Mouse (Mus musculus) heart, postnatal 4 days (tissue): ENCODE data around the gene Nab2. TPM values are rescaled to one million over a fixed set of nuclear protein-coding genes. Genes with fewer than 3 reads are reported as not detected.
A peak's percentile ranks its signal among the peaks of the same experiment; 100 is the strongest.

ENCODE experiments used
- DNase-seq: peaks from one replicate; pipeline ENCODE4 v3.0.0; 2021
- total RNA-seq, 2 experiments: library from RNA; stranded (reverse); gene quantifications; 2 replicates each; pipeline ENCODE4 v1.2.3; 2021

Nab2 gene
- total RNA-seq, 2 experiments from 2014 or later: 13.5 to 14.9 TPM

- DNase-seq: peak; percentile 84
Measured at GRCm38 (mm10) chr10:127643553-127644238, 24.7 kb downstream of the Nab2 start.

GRCm38 (mm10) chr10:127642772-127643552 lies 25.4 kb downstream of the Nab2 start, which contains the start of gene Stat6:
TSS of gene Stat6 (plus strand) at chr10:127642986.
- DNase-seq: peak; percentile 77

DNA sequence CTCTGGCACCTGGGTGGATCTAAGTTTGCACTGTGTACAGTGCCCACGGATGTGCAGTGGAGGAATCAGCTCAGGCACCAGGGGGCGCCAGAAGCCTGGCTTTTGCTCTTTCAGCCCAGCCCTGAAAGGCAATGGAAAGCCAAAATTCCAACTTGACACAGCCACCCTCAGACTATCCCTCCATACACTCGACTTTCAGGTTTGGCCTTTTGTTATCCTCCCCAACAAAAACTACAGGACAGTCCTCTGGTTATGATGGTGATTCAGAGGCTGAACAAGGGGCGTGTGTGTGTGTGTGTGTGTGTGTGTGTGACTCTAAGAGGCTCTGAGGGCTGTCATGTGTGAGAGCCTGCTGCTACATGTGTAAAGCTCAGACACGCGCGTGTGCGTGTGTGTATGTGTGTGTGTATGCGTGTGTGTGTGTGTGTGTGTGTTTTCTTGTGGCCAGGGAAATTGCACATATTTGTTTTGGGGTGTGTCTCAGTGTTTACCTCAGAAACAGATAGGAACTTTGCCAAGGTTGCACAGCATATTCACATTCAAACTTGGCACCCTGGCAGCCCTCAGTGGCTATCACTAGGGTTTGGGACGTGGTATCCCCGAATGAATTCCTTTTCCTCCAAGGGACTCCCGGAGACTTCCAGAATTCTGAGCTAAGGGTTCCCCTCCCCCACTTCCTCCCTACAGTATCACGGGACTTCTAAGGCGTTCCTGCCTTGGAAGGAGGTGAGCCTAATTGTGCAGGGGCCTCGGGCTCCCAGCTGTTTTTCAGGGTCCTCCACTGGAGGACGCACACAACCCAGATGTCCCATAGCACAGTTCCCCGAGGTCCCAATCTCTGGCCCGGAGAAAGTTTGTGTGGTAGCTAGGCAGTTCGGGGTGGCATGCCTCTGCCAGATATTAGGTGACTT lies 26.3 kb downstream of the Nab2 start:
- DNase-seq: peak; percentile 95

- DNase-seq: no peak
Measured at GRCm38 (mm10) chr10:127640421-127640820, 27.9 kb downstream of the Nab2 start.

DNA sequence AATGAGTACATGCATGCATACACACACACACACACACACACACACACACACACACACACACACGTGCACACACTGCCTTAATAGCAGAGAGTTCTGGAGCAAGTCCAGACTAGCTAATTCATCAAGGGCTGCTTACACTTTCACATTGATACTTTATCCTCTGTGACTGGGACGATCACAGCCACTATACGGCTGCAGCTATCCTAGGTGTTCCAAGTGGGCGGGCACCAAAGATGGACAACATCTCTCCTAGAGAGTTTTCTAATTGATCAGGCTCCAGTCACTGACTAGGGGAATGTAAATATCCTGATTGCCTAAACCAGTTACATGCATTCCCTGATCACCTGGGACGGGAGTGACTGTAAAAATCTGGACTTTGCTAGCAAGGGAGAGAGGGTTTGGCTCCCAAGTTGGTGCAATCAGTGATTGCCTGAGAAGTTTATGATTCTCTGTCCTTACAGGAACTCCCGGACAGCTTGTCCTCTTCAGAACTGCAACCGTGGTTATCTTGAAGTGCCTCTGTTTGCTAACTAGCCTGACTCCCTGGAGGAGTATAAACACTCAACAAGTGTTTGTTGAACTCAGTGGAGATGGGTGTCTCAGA lies 35.6 kb downstream of the Nab2 start:
- no peak for DNase-seq

GRCm38 (mm10) chr10:127631261-127632214 lies 36.8 kb downstream of the Nab2 start:
- DNase-seq: peak; percentile 21

DNA sequence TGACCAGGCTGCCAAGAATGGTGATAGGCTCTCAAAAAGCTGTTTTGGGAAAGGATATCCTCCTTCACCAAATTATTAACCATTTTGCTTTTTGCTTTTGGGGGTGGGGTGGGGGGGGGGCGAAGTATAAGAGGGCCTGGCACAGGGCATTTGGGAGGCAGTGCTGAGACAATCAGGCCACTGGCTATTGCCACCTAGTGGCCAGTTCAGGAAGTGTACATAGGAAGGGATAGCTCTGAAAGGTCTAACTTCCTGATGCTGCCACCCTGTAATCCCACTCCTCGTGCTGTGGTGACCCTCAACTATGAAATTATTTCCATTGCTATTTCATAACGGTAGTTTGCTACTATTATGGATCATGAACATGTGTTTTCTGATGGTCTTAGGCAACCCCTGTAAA lies 41.9 kb downstream of the Nab2 start:
- no peak for DNase-seq

DNA sequence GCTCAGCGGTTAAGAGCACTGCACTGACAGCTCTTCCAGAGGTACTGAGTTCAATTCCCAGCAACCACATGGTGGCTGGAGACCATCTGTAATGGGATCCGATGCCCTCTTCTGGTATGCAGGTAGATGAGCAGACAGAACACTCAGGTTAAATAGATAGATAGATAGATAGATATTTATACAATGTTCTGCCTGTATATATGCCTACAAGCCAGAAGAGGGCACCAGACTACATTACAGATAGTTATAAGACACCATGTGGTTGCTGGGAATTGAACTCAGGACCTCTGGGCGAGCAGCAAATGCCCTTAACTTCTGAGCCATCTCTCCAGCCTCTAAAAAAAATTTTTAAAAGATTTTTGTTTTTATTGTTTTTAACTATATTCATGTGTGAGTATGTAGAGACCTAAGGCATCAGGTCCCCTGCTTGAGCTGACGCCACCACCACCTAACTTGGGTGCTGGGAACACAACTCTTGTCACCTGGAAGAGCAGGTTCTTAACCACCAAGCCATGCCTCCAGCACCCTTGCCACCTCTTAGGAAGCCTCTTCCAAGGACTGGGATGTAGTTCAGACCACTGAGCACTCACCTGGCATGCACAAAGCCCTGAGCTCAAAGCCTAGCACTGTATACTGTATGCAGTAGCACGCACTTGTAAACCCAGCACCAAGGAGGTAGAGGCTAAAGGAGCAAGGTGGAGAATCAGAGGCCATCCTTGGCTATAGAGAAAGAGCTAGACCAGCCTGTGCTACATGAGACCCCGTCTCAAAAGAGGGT lies 44.7 kb downstream of the Nab2 start:
- DNase-seq: no peak

- no peak for DNase-seq
Measured at GRCm38 (mm10) chr10:127622661-127623060, 45.7 kb downstream of the Nab2 start.

GRCm38 (mm10) chr10:127622057-127622392 lies 46.3 kb downstream of the Nab2 start:
- peak; percentile 78 for DNase-seq

GRCm38 (mm10) chr10:127621191-127622056 lies 46.9 kb downstream of the Nab2 start:
- peak; percentile 89 for DNase-seq

GRCm38 (mm10) chr10:127620406-127621190 lies 47.8 kb downstream of the Nab2 start, which contains the start of gene Lrp1:
TSS of gene Lrp1 (minus strand) at chr10:127621148.
- DNase-seq: no peak

DNA sequence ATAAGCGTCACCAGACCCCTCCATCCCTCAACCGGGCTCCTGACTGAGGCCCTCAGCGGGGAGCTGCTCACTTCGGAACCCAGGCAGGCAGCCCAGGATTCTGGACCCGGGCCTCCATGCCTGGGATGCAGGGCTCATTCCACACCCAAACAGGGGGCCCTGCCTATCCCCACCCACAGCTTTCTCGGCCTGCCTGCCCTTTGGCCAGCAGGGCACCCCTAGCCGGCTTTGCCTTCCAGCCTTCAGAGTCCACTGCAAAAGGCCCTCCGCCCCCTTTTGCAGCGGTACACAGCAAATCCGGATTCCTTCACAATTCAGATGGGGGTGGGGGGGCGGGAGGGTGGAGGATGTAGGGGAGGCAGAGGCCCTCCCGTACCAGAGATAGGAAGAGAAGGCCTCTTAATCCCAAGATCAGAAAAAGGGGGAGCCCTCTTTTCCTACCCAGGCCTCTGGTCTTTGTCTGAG lies 48.4 kb downstream of the Nab2 start:
- no peak for DNase-seq

DNA sequence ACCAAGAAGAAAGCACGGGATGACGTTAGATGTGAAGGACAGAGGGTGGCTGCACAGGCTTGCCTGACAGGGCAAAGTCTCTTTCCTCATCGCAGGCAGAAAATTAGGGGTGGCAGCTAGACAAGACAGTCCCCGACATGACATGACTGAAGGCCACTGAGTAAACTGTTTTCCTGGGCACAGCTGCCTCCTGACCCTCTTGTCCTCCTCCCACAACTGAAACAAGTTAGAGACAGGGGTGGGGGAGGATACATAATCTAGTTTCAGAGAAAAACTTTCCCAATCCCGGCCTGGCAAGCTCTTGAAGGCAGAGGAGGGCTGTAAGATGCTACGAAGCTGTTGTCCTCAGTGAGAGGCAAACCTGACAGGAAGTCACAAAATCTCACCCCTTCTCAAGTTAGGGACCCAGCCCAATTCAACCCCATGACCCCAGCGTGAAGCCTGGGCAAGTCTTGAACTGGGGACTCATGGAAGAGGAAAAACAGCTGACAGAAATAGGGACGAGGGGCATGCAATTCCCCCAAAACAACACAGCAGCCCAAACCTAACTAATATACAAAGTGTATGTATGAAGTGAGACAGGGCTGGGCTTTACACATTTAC lies 49.1 kb downstream of the Nab2 start:
- DNase-seq: no peak

DNA sequence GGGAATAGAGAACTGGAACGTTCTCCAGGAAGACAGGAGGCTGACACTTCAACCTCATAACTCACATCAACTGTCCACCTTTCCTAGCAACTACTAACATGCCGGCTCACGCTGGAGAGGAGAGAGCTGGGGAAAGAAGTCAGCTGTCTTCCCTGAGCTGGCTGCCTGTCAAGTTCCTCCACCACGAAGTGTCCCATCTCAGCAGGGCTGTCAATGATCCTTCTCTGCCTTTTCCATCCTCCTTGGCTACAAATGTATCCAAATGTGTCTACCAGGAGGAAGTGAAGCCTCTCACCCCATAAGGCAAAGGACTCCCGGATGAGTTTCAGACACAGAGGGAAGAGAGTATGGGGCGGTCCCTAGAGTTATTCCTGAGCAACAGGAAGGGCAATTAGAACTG lies 50.2 kb downstream of the Nab2 start:
- no peak for DNase-seq

GRCm38 (mm10) chr10:127617294-127617693 lies 51.1 kb downstream of the Nab2 start:
- no peak for DNase-seq

DNA sequence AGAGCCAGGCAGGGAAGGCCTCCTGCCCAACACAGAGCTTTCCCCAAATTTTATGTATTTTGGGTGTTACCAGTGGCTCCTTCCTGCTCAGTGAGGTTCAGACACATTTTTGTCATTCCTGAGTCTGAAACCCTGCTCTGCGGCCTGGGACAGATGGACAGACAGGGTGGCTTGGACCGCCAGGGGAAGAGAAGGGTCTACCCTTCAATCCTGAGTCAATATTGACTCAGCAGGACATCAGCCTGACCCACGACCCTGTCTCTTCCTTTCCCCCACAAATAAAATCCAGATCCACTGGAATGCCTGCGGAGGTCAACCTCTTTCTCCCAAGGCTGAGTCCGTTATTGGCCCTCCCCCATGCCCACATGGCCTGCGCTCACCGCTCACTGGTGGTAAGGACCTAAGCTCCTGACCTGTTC lies 52.1 kb downstream of the Nab2 start:
- no peak for DNase-seq

- peak; percentile 61 for DNase-seq
Measured at GRCm38 (mm10) chr10:127615591-127615990, 52.8 kb downstream of the Nab2 start.
